Mouse (Mus musculus) skeletal muscle tissue, postnatal 0 days (tissue): ENCODE data around the gene Gm49388. TPM values are rescaled to one million over a fixed set of nuclear protein-coding genes. Genes with fewer than 3 reads are reported as not detected.

ENCODE experiments used
- polyA plus RNA-seq: library from polyadenylated mRNA; unstranded; fragments of >200 nt; fragmentation: Nextera tagmentation; extraction: Ambion mirVana; gene quantifications from 2 replicates; pipeline ENCODE4 v1.2.1, GENCODE M21; 2015

Gene Gm49388
- not detected in 2 replicates for polyA plus RNA-seq

DNA sequence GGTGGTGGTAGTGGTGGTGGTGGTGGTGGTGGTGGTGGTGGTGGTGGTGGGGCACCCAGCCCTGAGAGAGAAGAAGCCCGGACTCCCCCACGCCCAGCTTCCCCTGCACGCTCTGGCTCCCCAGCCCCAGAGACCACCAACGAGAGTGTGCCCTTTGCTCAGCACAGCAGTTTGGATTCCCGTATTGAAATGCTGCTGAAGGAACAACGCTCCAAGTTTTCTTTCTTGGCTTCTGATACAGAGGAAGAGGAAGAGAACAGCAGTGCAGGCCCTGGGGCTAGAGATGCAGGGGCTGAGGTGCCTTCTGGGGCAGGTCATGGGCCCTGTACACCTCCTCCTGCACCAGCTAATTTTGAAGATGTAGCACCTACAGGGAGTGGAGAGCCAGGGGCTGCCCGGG is at the start of gene Gm49388:
Gm49388 (plus strand) TSS at position 301 of the 400 bp plus-strand sequence.

DNA sequence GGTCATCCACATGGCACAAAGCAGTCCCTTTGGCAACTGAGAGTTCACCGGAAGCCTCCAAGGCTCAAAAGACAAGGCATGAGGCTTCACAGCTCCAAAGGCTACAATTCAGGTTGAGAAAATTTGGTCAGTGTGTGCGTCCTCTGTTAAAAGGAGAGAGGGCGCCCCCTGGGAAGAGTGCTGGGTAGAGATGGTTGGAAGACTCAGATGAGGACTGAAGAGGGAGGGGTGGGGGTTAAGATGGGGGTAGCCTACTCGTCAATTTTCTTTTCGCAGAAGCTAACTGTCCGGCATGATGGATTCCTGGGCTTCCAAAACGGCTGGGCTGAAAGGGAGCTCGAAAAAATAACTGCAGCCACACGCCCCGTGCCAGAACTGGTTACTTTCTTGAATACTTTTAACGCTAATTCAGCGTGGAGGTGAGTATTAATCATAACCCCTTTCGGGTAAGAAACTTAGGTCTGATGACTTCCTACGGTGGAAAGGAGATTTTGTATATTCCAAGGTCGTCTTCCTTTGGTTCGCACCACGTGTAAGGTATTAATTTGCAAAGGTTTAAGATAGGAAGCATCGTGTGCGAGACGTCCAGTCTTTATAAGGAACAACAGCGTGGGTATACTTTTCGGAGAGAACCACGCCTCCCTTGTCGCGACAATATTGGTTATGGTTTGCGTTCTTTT is 40.9 kb upstream of the Gm49388 start, which contains the start of gene Fbxl19:
Fbxl19 (plus strand) TSS at position 178 of the 680 bp plus-strand sequence.

GRCm38 (mm10) chr7:127769651-127770038 is 15.8 kb upstream of the Gm49388 start, which contains the start of gene Orai3:
Orai3 (plus strand) TSS chr7:127769815.

GRCm38 (mm10) chr7:127776426-127776825 is 9.0 kb upstream of the Gm49388 start, which contains the start of gene Setd1a:
Setd1a (plus strand) TSS chr7:127776670.

GRCm38 (mm10) chr7:127800435-127801009 is 15.1 kb downstream of the Gm49388 start, which contains the start of gene Hsd3b7:
Hsd3b7 (plus strand) TSS chr7:127800604.

GRCm38 (mm10) chr7:127824176-127824871 is 38.9 kb downstream of the Gm49388 start, which contains the start of the genes Stx4a and Stx1b:
Stx4a (plus strand) TSS chr7:127824294.
Stx1b (minus strand) TSS chr7:127824549.

Other genes starting within 250 kb of the Gm49388 start
- 1.2 and 3.3 TPM in 2 replicates for gene Tmem265, start 224.2 kb upstream of the Gm49388 start, polyA plus RNA-seq
- gene Phkg2, start 212.3 kb upstream of the Gm49388 start, polyA plus RNA-seq, result 19.5 and 21.8 TPM in 2 replicates
- gene Ccdc189, start 197.0 kb upstream of the Gm49388 start, polyA plus RNA-seq, result 7.2 and 7.5 TPM in 2 replicates
- 18.0 and 21.5 TPM in 2 replicates for gene Rnf40, start 196.8 kb upstream of the Gm49388 start, polyA plus RNA-seq
- 4.0 and 5.4 TPM in 2 replicates for gene Zfp629, start 169.8 kb upstream of the Gm49388 start, polyA plus RNA-seq
- gene Bcl7c, start 76.7 kb upstream of the Gm49388 start, polyA plus RNA-seq, result 60.6 and 71.5 TPM in 2 replicates
- gene Ctf1, start 72.9 kb upstream of the Gm49388 start, polyA plus RNA-seq, result 6.8 and 6.9 TPM in 2 replicates
- 0.08 TPM in 1 of 2 replicates, not detected in the other for gene Ctf2, start 53.4 kb upstream of the Gm49388 start, polyA plus RNA-seq
- 0.54 and 0.74 TPM in 2 replicates for gene Fbxl19, start 41.1 kb upstream of the Gm49388 start, polyA plus RNA-seq
- 12.2 and 15.0 TPM in 2 replicates for gene Orai3, start 15.8 kb upstream of the Gm49388 start, polyA plus RNA-seq
- gene Setd1a, start 8.9 kb upstream of the Gm49388 start, polyA plus RNA-seq, result 10.0 and 10.7 TPM in 2 replicates
- gene Hsd3b7, start 15.0 kb downstream of the Gm49388 start, polyA plus RNA-seq, result 14.8 and 28.9 TPM in 2 replicates
- 54.6 and 62.0 TPM in 2 replicates for gene Stx4a, start 38.7 kb downstream of the Gm49388 start, polyA plus RNA-seq
- gene Stx1b, start 38.9 kb downstream of the Gm49388 start, polyA plus RNA-seq, result 1.3 TPM in 2 replicates
- gene Zfp646, start 90.6 kb downstream of the Gm49388 start, polyA plus RNA-seq, result 3.4 and 3.6 TPM in 2 replicates
- 7.1 and 7.3 TPM in 2 replicates for gene Zfp668, start 91.2 kb downstream of the Gm49388 start, polyA plus RNA-seq
- 0.91 and 1.0 TPM in 2 replicates for gene Prss53, start 105.4 kb downstream of the Gm49388 start, polyA plus RNA-seq
- gene Gm21974, start 109.8 kb downstream of the Gm49388 start, polyA plus RNA-seq, result not detected in 2 replicates
- gene Vkorc1, start 110.0 kb downstream of the Gm49388 start, polyA plus RNA-seq, result 145 and 153 TPM in 2 replicates
- 110 and 114 TPM in 2 replicates for gene Bckdk, start 118.5 kb downstream of the Gm49388 start, polyA plus RNA-seq
- 20.8 and 22.2 TPM in 2 replicates for gene Kat8, start 126.9 kb downstream of the Gm49388 start, polyA plus RNA-seq
- gene Prss8, start 144.5 kb downstream of the Gm49388 start, polyA plus RNA-seq, result 0.18 and 0.77 TPM in 2 replicates
- 14.3 and 14.4 TPM in 2 replicates for gene Prss36, start 161.1 kb downstream of the Gm49388 start, polyA plus RNA-seq
- gene Fus, start 181.8 kb downstream of the Gm49388 start, polyA plus RNA-seq, result 165 and 191 TPM in 2 replicates
- gene Pycard, start 208.3 kb downstream of the Gm49388 start, polyA plus RNA-seq, result 55.0 and 60.4 TPM in 2 replicates
- 49.1 and 51.6 TPM in 2 replicates for gene Trim72, start 218.3 kb downstream of the Gm49388 start, polyA plus RNA-seq